Mouse (Mus musculus): ENCODE measurements around the gene Khnyn.

DNA sequence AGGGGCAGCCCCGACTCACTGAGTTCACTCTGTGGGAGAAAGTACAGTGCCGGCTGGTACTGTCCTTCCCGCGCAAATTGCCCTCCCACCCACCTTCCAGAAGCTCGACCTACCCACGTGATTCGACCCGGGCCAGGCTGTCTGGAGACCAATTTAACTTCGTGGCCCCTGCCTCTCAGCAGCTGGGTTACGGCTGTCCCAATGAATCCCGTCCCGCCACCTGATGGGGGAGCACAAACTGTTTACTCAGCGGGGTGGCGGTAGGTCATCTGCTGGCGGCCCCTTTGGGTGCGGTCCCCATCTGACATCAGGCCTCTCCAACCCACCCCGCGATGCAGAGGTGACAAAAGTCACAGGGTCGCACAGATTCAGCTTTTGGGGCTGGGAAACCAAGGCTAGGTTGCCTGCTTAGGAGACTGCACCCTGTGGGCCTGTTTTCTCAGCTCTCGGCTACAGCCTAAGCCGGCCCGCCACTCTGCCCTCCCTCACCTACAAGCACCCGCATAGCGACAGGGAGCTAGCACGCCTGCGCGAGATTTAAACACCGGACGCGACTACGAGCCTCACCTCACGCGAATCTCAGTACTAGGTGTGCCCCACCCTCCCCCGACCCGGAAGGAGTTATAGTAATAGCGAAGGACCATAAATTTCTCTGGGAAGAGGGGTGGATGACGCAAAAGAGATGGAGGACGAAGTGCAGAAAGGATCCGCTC lies 15.1 kb downstream of the Khnyn start, which contains the start of gene Sdr39u1:
- TF ChIP-seq CTCF (IDR thresholded peaks at IDR 0.05; ENCODE audit: borderline replicate concordance, extremely low read depth, insufficient read depth, insufficient read length) = no peak
- peak; percentile 39; the same call in 1 of the 2 replicates for TF ChIP-seq POLR2A (IDR thresholded peaks at IDR 0.05; ENCODE audit: borderline replicate concordance, extremely low read depth, insufficient read depth, insufficient read length, poor library complexity, severe bottlenecking)
